Mouse (Mus musculus) spleen, postnatal 14 days (tissue): ENCODE data around the gene Grin2b.

Experiments
- DNase-seq, 2 experiments: peaks; one replicate each; pipeline ENCODE4 v3.0.0; 2021 to 2022; ENCODE audit warnings: low spot score in 2 of 2

Gene Grin2b

GRCm38 (mm10) chr6:136173191-136173896 lies at the start of gene Grin2b:
Gene Grin2b, minus strand, starts transcription at chr6:136173511.
- no peak for DNase-seq

GRCm38 (mm10) chr6:136221894-136222293 lies 48.6 kb upstream of the Grin2b start:
- no peak for DNase-seq

- DNase-seq = no peak
These were observed 37.1 kb upstream of the Grin2b start for GRCm38 (mm10) chr6:136210442-136210841.

GRCm38 (mm10) chr6:136199814-136200213 lies 26.5 kb upstream of the Grin2b start:
- DNase-seq = no peak

GRCm38 (mm10) chr6:136194616-136195015 lies 21.3 kb upstream of the Grin2b start:
- no peak for DNase-seq

GRCm38 (mm10) chr6:136178066-136178465 lies 4.8 kb upstream of the Grin2b start:
- DNase-seq = no peak

- no peak for DNase-seq
These were observed 515 bp downstream of the Grin2b start for GRCm38 (mm10) chr6:136172801-136173190.

GRCm38 (mm10) chr6:136172172-136172651 lies 1.1 kb downstream of the Grin2b start:
- no peak for DNase-seq

- DNase-seq = no peak
These were observed 2.0 kb downstream of the Grin2b start for GRCm38 (mm10) chr6:136171343-136171742.

GRCm38 (mm10) chr6:136170381-136170780 lies 2.9 kb downstream of the Grin2b start:
- DNase-seq = no peak

- no peak for DNase-seq
These were observed 6.0 kb downstream of the Grin2b start for GRCm38 (mm10) chr6:136167361-136167760.

- no peak for DNase-seq
These were observed 7.8 kb downstream of the Grin2b start for GRCm38 (mm10) chr6:136165443-136166077.

- no peak for DNase-seq
These were observed 11.2 kb downstream of the Grin2b start for GRCm38 (mm10) chr6:136162090-136162489.

GRCm38 (mm10) chr6:136153444-136153843 lies 19.9 kb downstream of the Grin2b start:
- DNase-seq = no peak

GRCm38 (mm10) chr6:136150064-136150463 lies 23.2 kb downstream of the Grin2b start:
- DNase-seq = no peak

- DNase-seq = no peak
These were observed 33.3 kb downstream of the Grin2b start for GRCm38 (mm10) chr6:136139967-136140366.

- no peak for DNase-seq
These were observed 42.9 kb downstream of the Grin2b start for GRCm38 (mm10) chr6:136130456-136130855.

- no peak for DNase-seq
These were observed 50.7 kb downstream of the Grin2b start for GRCm38 (mm10) chr6:136122593-136122992.

GRCm38 (mm10) chr6:136117390-136117789 lies 55.9 kb downstream of the Grin2b start:
- no peak for DNase-seq

- no peak for DNase-seq
These were observed 59.5 kb downstream of the Grin2b start for GRCm38 (mm10) chr6:136113639-136114410.

GRCm38 (mm10) chr6:136109172-136109571 lies 64.1 kb downstream of the Grin2b start:
- no peak for DNase-seq

GRCm38 (mm10) chr6:136108466-136108865 lies 64.8 kb downstream of the Grin2b start:
- no peak for DNase-seq
